Mouse (Mus musculus): ENCODE results near the gene Olfr767. TPM values are rescaled to one million over a fixed set of nuclear protein-coding genes. Genes with fewer than 3 reads are reported as not detected.

Olfr767 gene
- polyA plus RNA-seq (2014; fragmentation: Illumina TruSeq; extraction: RNeasy Lipid Tissue Mini Kit (QIAGEN cat#74804); ENCODE audit: low replicate concordance): not detected

GRCm38 (mm10) chr10:129082810-129083209 lies at the start of gene Olfr767:
Gene Olfr767 (minus strand): TSS chr10:129082910.

GRCm38 (mm10) chr10:129117761-129118160 lies 35.1 kb upstream of the Olfr767 start, which contains the start of gene Olfr769:
Gene Olfr769 (minus strand): TSS chr10:129117861.

DNA sequence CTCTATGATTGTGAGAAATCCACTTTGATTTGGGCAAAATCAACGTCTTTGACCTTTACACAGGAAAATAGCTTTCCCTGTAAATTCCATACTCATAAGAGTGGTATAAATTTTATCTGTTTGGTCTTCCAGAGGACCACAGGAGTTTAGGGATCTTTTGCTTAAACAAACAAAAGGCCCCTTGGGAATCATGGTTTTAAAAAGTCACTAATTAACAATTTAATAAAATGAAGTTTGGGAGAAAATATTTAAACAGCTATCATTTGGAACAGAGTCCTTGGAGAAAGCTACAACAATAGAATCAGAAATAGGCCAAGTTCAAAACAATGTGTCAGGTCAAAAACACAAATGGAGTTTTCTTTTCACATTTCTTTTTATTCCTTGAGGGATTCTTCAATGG lies 16.6 kb upstream of the Olfr767 start, which contains the start of gene Olfr768:
Olfr768 (minus strand) TSS at position 101 of the 400 bp plus-strand sequence.

DNA sequence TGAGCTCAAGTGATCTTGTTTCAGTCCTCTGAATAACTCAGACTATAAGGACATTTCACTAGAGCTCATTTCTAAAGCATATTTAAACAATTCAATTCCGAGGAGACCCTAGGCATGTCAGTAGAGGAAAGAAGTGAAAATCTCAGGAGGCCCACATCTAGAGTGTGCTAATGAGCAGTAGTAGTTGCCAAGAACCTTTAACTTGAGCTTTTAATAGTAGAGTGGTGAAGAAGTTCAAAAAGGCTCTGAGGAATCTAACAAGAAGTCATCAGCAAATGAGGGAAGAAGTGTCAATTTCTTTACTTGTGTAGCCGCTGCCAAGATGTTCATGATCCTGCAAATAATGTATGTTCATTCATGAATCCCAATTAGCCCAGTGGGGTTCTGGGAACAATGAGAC lies 13.8 kb downstream of the Olfr767 start, which contains the start of gene Olfr766-ps1:
Olfr766-ps1 (minus strand) TSS at position 101 of the 400 bp plus-strand sequence.

DNA sequence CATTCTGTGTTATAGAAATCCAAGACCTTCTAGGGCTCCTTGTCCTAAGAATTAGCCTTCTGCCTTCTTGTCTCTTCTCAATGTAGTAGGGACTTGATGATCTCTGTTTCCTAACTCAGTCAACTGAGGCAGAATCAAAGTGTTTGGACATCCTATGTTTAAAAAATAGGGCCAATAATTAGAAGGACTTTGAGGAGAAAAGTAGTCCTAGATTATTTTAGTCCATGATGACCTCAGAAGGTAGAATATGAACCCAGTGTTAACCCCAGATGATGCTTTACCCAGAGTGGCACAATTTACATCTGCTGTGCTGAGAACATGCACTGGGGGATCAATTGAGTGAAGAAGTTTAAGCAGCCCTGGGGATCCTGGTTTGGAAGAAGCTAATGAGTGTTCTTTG lies 32.8 kb downstream of the Olfr767 start, which contains the start of gene Olfr765:
Olfr765 (minus strand) TSS at position 101 of the 400 bp plus-strand sequence.

GRCm38 (mm10) chr10:129039796-129040195 lies 42.9 kb downstream of the Olfr767 start, which contains the start of gene Olfr764-ps1:
Gene Olfr764-ps1 (minus strand): TSS chr10:129039896.

Other genes starting within 250 kb of the Olfr767 start
- 0.85 TPM for gene Gdf11, start 191.2 kb downstream of the Olfr767 start, polyA plus RNA-seq (2014; fragmentation: Illumina TruSeq; extraction: RNeasy Lipid Tissue Mini Kit (QIAGEN cat#74804); ENCODE audit: low replicate concordance)
- 401 TPM for gene Cd63, start 181.9 kb downstream of the Olfr767 start, polyA plus RNA-seq (2014; fragmentation: Illumina TruSeq; extraction: RNeasy Lipid Tissue Mini Kit (QIAGEN cat#74804); ENCODE audit: low replicate concordance)
- gene Rdh5, start 160.0 kb downstream of the Olfr767 start, polyA plus RNA-seq (2014; fragmentation: Illumina TruSeq; extraction: RNeasy Lipid Tissue Mini Kit (QIAGEN cat#74804); ENCODE audit: low replicate concordance): 1.5 TPM
- gene Bloc1s1, start 158.9 kb downstream of the Olfr767 start, polyA plus RNA-seq (2014; fragmentation: Illumina TruSeq; extraction: RNeasy Lipid Tissue Mini Kit (QIAGEN cat#74804); ENCODE audit: low replicate concordance): 2.2 TPM
- 0.45 TPM for gene Itga7, start 149.1 kb downstream of the Olfr767 start, polyA plus RNA-seq (2014; fragmentation: Illumina TruSeq; extraction: RNeasy Lipid Tissue Mini Kit (QIAGEN cat#74804); ENCODE audit: low replicate concordance)
- gene Mettl7b, start 121.9 kb downstream of the Olfr767 start, polyA plus RNA-seq (2014; fragmentation: Illumina TruSeq; extraction: RNeasy Lipid Tissue Mini Kit (QIAGEN cat#74804); ENCODE audit: low replicate concordance): 4.3 TPM
- not detected for gene Olfr9, start 93.5 kb downstream of the Olfr767 start, polyA plus RNA-seq (2014; fragmentation: Illumina TruSeq; extraction: RNeasy Lipid Tissue Mini Kit (QIAGEN cat#74804); ENCODE audit: low replicate concordance)
- gene Olfr763, start 72.1 kb downstream of the Olfr767 start, polyA plus RNA-seq (2014; fragmentation: Illumina TruSeq; extraction: RNeasy Lipid Tissue Mini Kit (QIAGEN cat#74804); ENCODE audit: low replicate concordance): not detected
- not detected for gene Olfr764-ps1, start 43.0 kb downstream of the Olfr767 start, polyA plus RNA-seq (2014; fragmentation: Illumina TruSeq; extraction: RNeasy Lipid Tissue Mini Kit (QIAGEN cat#74804); ENCODE audit: low replicate concordance)
- not detected for gene Olfr765, start 32.9 kb downstream of the Olfr767 start, polyA plus RNA-seq (2014; fragmentation: Illumina TruSeq; extraction: RNeasy Lipid Tissue Mini Kit (QIAGEN cat#74804); ENCODE audit: low replicate concordance)
- not detected for gene Olfr766-ps1, start 13.9 kb downstream of the Olfr767 start, polyA plus RNA-seq (2014; fragmentation: Illumina TruSeq; extraction: RNeasy Lipid Tissue Mini Kit (QIAGEN cat#74804); ENCODE audit: low replicate concordance)
- not detected for gene Olfr768, start 16.5 kb upstream of the Olfr767 start, polyA plus RNA-seq (2014; fragmentation: Illumina TruSeq; extraction: RNeasy Lipid Tissue Mini Kit (QIAGEN cat#74804); ENCODE audit: low replicate concordance)
- not detected for gene Olfr769, start 35.0 kb upstream of the Olfr767 start, polyA plus RNA-seq (2014; fragmentation: Illumina TruSeq; extraction: RNeasy Lipid Tissue Mini Kit (QIAGEN cat#74804); ENCODE audit: low replicate concordance)
- gene Olfr770, start 56.1 kb upstream of the Olfr767 start, polyA plus RNA-seq (2014; fragmentation: Illumina TruSeq; extraction: RNeasy Lipid Tissue Mini Kit (QIAGEN cat#74804); ENCODE audit: low replicate concordance): not detected
- gene Olfr771, start 81.8 kb upstream of the Olfr767 start, polyA plus RNA-seq (2014; fragmentation: Illumina TruSeq; extraction: RNeasy Lipid Tissue Mini Kit (QIAGEN cat#74804); ENCODE audit: low replicate concordance): not detected
- not detected for gene Olfr772, start 95.0 kb upstream of the Olfr767 start, polyA plus RNA-seq (2014; fragmentation: Illumina TruSeq; extraction: RNeasy Lipid Tissue Mini Kit (QIAGEN cat#74804); ENCODE audit: low replicate concordance)
- not detected for gene Olfr773, start 104.5 kb upstream of the Olfr767 start, polyA plus RNA-seq (2014; fragmentation: Illumina TruSeq; extraction: RNeasy Lipid Tissue Mini Kit (QIAGEN cat#74804); ENCODE audit: low replicate concordance)
- gene Olfr774, start 153.3 kb upstream of the Olfr767 start, polyA plus RNA-seq (2014; fragmentation: Illumina TruSeq; extraction: RNeasy Lipid Tissue Mini Kit (QIAGEN cat#74804); ENCODE audit: low replicate concordance): not detected
- gene Olfr775, start 165.5 kb upstream of the Olfr767 start, polyA plus RNA-seq (2014; fragmentation: Illumina TruSeq; extraction: RNeasy Lipid Tissue Mini Kit (QIAGEN cat#74804); ENCODE audit: low replicate concordance): not detected
- gene Olfr776, start 176.2 kb upstream of the Olfr767 start, polyA plus RNA-seq (2014; fragmentation: Illumina TruSeq; extraction: RNeasy Lipid Tissue Mini Kit (QIAGEN cat#74804); ENCODE audit: low replicate concordance): not detected
- gene Olfr777, start 188.6 kb upstream of the Olfr767 start, polyA plus RNA-seq (2014; fragmentation: Illumina TruSeq; extraction: RNeasy Lipid Tissue Mini Kit (QIAGEN cat#74804); ENCODE audit: low replicate concordance): not detected
- gene Olfr780, start 235.2 kb upstream of the Olfr767 start, polyA plus RNA-seq (2014; fragmentation: Illumina TruSeq; extraction: RNeasy Lipid Tissue Mini Kit (QIAGEN cat#74804); ENCODE audit: low replicate concordance): not detected
- not detected for gene Olfr781, start 245.9 kb upstream of the Olfr767 start, polyA plus RNA-seq (2014; fragmentation: Illumina TruSeq; extraction: RNeasy Lipid Tissue Mini Kit (QIAGEN cat#74804); ENCODE audit: low replicate concordance)

All from small intestine, adult 10 weeks (tissue).